Mouse (Mus musculus): ENCODE results near the gene A630073D07Rik.
"Not testable (repeated sequence)": the region's sequence is repeated elsewhere in the genome, so short reads cannot be mapped to it uniquely, and the experiment has no call there.

Gene A630073D07Rik

GRCm38 (mm10) chr6:132651426-132651825 is at the start of gene A630073D07Rik:
Gene A630073D07Rik, minus strand, starts transcription at chr6:132651526.
- DNase-seq = no peak

GRCm38 (mm10) chr6:132700907-132701306 is 49.6 kb upstream of the A630073D07Rik start, which contains the start of gene Tas2r121:
Gene Tas2r121, minus strand, starts transcription at chr6:132701007.
- no peak for DNase-seq

- not testable (repeated sequence) for DNase-seq
Observed at GRCm38 (mm10) chr6:132691596-132691995, 40.3 kb upstream of the A630073D07Rik start.

- DNase-seq = no peak
Observed at GRCm38 (mm10) chr6:132656653-132657052, 5.3 kb upstream of the A630073D07Rik start, which contains the start of gene Tas2r120. Gene Tas2r120, plus strand, starts transcription at chr6:132656953.

- DNase-seq = no peak
Observed at GRCm38 (mm10) chr6:132649399-132649798, 1.9 kb downstream of the A630073D07Rik start.

GRCm38 (mm10) chr6:132595613-132596012 is 55.7 kb downstream of the A630073D07Rik start, which contains the start of gene Prp2:
Gene Prp2, plus strand, starts transcription at chr6:132595913.
- not testable (repeated sequence) for DNase-seq
